Mouse (Mus musculus) cortical plate, adult 2 months (tissue): ENCODE measurements around the gene Alpl.

Source experiments
- CTCF ChIP-seq: fragments of 200-500 bp; IDR thresholded peaks from 2 replicates; pipeline ENCODE4 v1.5.1; 2011; ENCODE audit warnings: mild to moderate bottlenecking, control low read depth, low read length; ENCODE audit not compliant: insufficient read depth; ENCODE audit errors: extremely low read depth
- POLR2A ChIP-seq: fragments of 200-500 bp; IDR thresholded peaks from 2 replicates; pipeline ENCODE4 v1.6.1; 2011; ENCODE audit warnings: mild to moderate bottlenecking, low read length, control low read depth; ENCODE audit not compliant: insufficient read depth; ENCODE audit errors: extremely low read depth

- no peak for TF ChIP-seq CTCF
- no peak for TF ChIP-seq POLR2A
Observed at GRCm38 (mm10) chr4:137837792-137838191, 41.6 kb upstream of the Alpl start.
